Mouse (Mus musculus) ES-E14 (cell line): Measurements from ENCODE around the gene Pim2. TPM values are rescaled to one million over a fixed set of nuclear protein-coding genes. Genes with fewer than 3 reads are reported as not detected.

Experiments used
- DNase-seq: peaks from one replicate; pipeline ENCODE4 v3.0.0-alpha.2; 2013; ENCODE audit warnings: low read depth, low spot score
- H3K27ac ChIP-seq: 2 replicates; pipeline ENCODE4 v1.5.1; 2012; ENCODE audit warnings: low read depth, mild to moderate bottlenecking, low read length, moderate library complexity, mixed read lengths; ENCODE audit not compliant: poor library complexity, insufficient read depth, severe bottlenecking
- H3K36me3 ChIP-seq: 2 replicates; pipeline ENCODE4 v1.6.1; 2012; ENCODE audit warnings: mild to moderate bottlenecking, low read length, moderate library complexity, mixed read lengths; ENCODE audit not compliant: control insufficient read depth, poor library complexity, insufficient read depth, severe bottlenecking
- H3K4me1 ChIP-seq, 2 experiments: fragments of 150-350 bp in 1 of 2; sonication (generic) in 1 of 2; 2 replicates each; pipeline ENCODE4 v1.6.1; 2012; ENCODE audit warnings: low read length in 2 of 2, mild to moderate bottlenecking in 1 of 2, mixed read lengths in 1 of 2; ENCODE audit not compliant: control insufficient read depth in 2 of 2, insufficient read depth in 2 of 2, poor library complexity in 1 of 2
- H3K4me3 ChIP-seq, 2 experiments: fragments of 150-350 bp in 1 of 2; sonication (generic) in 1 of 2; 2 replicates each; pipeline ENCODE4 v1.5.1; 2012; ENCODE audit warnings: low read length in 2 of 2, low read depth in 1 of 2, mild to moderate bottlenecking in 1 of 2, mixed read lengths in 1 of 2; ENCODE audit not compliant: insufficient read depth in 1 of 2, poor library complexity in 1 of 2, severe bottlenecking in 1 of 2
- H3K9ac ChIP-seq: 2 replicates; pipeline ENCODE4 v1.6.1; 2012; ENCODE audit warnings: low read depth, mild to moderate bottlenecking, low read length, mixed read lengths; ENCODE audit not compliant: poor library complexity, insufficient read depth, severe bottlenecking
- H3K9me3 ChIP-seq: fragments of 150-350 bp; sonication (generic); 2 replicates; pipeline ENCODE4 v1.6.1; 2012; ENCODE audit warnings: low read depth, mild to moderate bottlenecking, low read length; ENCODE audit not compliant: control insufficient read depth, insufficient read depth
- CHD2 ChIP-seq: IDR thresholded peaks from 2 replicates; pipeline ENCODE4 v1.6.1; 2014; ENCODE audit warnings: mild to moderate bottlenecking, low read depth, low read length, inconsistent platforms
- HCFC1 ChIP-seq: IDR thresholded peaks from 2 replicates; pipeline ENCODE4 v1.6.1; 2012; ENCODE audit warnings: low read length, inconsistent platforms, borderline replicate concordance; ENCODE audit not compliant: insufficient read depth
- MAFK ChIP-seq: IDR thresholded peaks from 2 replicates; pipeline ENCODE4 v1.6.1; 2014; ENCODE audit warnings: mild to moderate bottlenecking, low read depth, low read length, inconsistent platforms; ENCODE audit not compliant: insufficient read depth
- ZC3H11A ChIP-seq: IDR thresholded peaks from 2 replicates; pipeline ENCODE4 v1.6.1; 2012; ENCODE audit warnings: low read depth, mild to moderate bottlenecking, inconsistent platforms, low read length, borderline replicate concordance
- ZNF384 ChIP-seq: IDR thresholded peaks from 2 replicates; pipeline ENCODE4 v1.6.1; 2012; ENCODE audit warnings: low read depth, low read length, inconsistent platforms
- in situ Hi-C, 2 experiments: fragments of 600-800 bp; cut with MboI; formaldehyde crosslinking; loops; one replicate each; pipeline ENCODE4 v1.15.1; 2025; ENCODE audit warnings: low sequenced_read_pairs in 2 of 2, inconsistent platforms in 1 of 2; ENCODE audit not compliant: unreplicated experiment in 2 of 2
- total RNA-seq: library from RNA; depleted of rRNA; stranded (reverse); fragments of 300-350 nt; gene quantifications from 2 replicates; pipeline ENCODE4 v1.2.3, GENCODE M21; 2012

Pim2 gene
- total RNA-seq, 1 experiment: 20.8 TPM

DNA sequence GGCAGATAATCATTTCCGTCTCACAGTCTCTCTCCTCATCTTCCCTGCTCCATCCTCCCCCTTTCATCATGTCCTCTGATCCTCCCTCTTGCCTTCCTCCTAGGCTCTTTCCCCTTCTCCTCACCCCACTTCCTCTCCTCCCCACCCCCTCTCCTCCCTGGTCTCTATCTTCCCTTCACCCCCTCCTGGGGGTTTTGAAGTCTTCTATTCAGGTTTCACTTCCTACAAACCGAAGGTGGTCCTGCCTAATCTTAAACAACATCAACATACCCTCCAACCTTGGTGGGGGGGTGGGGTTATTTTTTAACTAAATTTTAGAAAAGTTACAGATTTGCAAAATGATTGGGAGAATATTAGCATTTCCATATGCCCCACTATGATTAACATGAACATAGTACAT lies 9.6 kb upstream of the Pim2 start:
- Histone ChIP-seq H3K27ac (no peak overlapping the region), H3K4me3 (no peak overlapping the region), H3K36me3 (peaks cover 14% of the 10 kb centered on the region), H3K4me1 (peaks cover 0 to 8% of the 10 kb centered on the region in 2 experiments; a peak in 3 of 4 replicates), H3K9ac (no peak overlapping the region), H3K9me3 (no peaks in the 10 kb centered on the region)
- no peak for DNase-seq
- in situ Hi-C loops: no loop called here
- no peak for TF ChIP-seq HCFC1

DNA sequence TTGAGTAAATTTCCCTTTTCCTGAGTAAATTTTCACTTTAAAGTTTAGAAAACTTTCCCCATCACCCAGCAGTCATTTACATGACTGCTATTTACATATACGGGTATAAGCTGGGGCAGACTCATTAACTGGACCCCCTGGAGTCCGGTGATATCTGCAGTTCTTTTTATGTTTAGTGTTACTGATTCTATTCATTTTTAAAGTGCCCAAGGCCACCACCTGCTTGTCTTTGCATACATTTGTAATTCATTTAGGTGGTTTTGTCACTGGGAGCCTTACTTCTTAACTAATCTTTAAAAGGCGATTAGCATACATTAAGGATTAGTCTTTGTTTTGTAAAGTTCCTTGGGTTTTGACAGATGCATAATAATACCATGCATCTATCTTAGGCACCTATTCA lies 8.2 kb upstream of the Pim2 start:
- Histone ChIP-seq H3K9ac (no peak overlapping the region), H3K4me1 (peaks cover 0 to 8% of the 10 kb centered on the region in 2 experiments; a peak in 3 of 4 replicates), H3K4me3 (no peak overlapping the region), H3K27ac (no peak overlapping the region), H3K9me3 (no peaks in the 10 kb centered on the region), H3K36me3 (peaks cover 24% of the 10 kb centered on the region)
- in situ Hi-C loops: no loop called here
- TF ChIP-seq MAFK (no peak), HCFC1 (no peak), ZC3H11A (no peak), ZNF384 (no peak), CHD2 (no peak)
- DNase-seq: no peak

DNA sequence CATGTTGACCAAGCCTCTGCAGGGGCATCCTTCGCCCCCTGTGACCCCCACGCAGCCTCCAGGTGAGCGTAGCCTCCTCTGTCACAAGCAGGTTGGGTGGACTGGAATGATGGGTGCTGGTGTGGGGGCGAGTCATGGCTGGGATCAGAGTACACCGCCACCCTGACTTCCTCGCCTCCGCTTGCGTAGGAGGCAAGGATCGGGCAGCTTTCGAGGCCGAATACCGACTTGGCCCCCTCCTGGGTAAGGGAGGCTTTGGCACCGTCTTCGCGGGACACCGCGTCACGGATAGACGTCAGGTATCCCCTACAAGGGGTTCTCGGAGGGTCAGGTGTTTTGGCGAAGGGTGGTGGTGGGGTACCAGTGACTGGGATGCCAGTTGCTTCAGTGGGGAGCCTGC lies 433 bp downstream of the Pim2 start:
- H3K9ac ChIP-seq: peak overlapping the region; percentile 83

DNA sequence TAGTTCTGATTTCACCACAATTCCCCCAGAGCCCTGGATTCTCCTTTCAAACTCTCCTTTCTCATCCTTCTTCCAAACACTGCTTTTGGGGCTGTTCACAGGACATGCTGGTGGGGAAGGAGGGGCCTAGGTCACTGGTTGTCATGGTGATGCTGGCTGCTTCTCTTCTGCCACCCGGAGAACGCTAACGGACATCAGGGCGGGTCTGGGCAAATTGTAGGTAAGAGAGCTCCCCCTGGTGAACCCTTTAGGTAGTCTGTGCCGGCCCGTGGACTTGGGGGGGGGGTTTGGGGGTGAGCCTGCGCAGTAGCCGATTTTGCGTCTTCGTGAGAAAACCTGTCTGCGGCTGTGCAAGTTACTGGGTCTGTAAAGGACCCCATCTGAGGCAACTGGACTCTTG lies 1.8 kb downstream of the Pim2 start:
- Histone ChIP-seq H3K4me3 (peak overlapping the region; percentile 1 to 88; a peak in 3 of 4 replicates), H3K9me3 (no peaks in the 10 kb centered on the region), H3K27ac (no peak overlapping the region), H3K9ac (no peak overlapping the region), H3K36me3 (peaks cover 7% of the 10 kb centered on the region), H3K4me1 (peaks cover 0 to 5% of the 10 kb centered on the region in 2 experiments; a peak in 2 of 4 replicates)
- in situ Hi-C loops: no loop called here
- no peak for DNase-seq
- no peak for TF ChIP-seq CHD2
- TF ChIP-seq MAFK: no peak
- no peak for TF ChIP-seq ZNF384
- no peak for TF ChIP-seq HCFC1
- TF ChIP-seq ZC3H11A: no peak

More for the DNA sequence above, 433 bp downstream of the Pim2 start:
- in situ Hi-C loops: no loop called here
- Histone ChIP-seq H3K9me3 (no peaks in the 10 kb centered on the region), H3K36me3 (peaks cover 17% of the 10 kb centered on the region), H3K4me1 (peaks cover 0 to 5% of the 10 kb centered on the region in 2 experiments; a peak in 2 of 4 replicates), H3K27ac (peak overlapping the region; percentile 18; the same call in 1 of the 2 replicates), H3K4me3 (peak overlapping the region; percentile 84 to 88)
- DNase-seq: no peak
- TF ChIP-seq HCFC1 (no peak), ZNF384 (no peak), CHD2 (no peak), MAFK (no peak), ZC3H11A (no peak)
